Mouse (Mus musculus): ENCODE measurements at regions not wholly inside any gene's neighbourhood (a gene's known extent, or its start where the extent isn't known, plus 50 kb on each side); places are given as distances from the start of the nearest gene placed in this dataset.

DNA sequence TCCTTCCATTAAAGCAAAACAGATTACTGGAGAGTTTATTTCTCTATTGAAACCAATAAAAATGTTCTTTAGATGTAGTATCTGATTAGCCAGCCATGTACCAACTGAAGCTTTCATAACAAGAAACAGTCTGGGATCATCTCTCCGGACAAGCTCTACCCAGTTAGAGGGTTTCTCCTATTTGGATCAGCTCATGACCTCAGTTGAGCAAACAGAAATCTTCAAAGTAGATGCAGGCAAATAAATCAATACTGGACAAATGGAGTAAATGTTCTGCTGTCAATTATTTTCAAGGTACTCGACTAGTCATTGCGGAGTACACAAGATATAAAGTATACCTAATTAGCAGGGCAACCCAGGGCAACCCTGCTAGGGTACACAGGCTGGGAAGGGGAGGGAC is 67.4 kb downstream of the Avpr1a start:
- Histone ChIP-seq H3K27ac (replicated peaks) (no peak overlapping the region), H3K9ac (no peak overlapping the region), H3K4me1 (no peaks in the 10 kb centered on the region), H3K9me3 (replicated peaks) (no peaks in the 10 kb centered on the region), H3K27me3 (no peaks in the 10 kb centered on the region), H3K4me3 (replicated peaks) (no peak overlapping the region), H3K36me3 (no peaks in the 10 kb centered on the region), H3K4me2 (replicated peaks) (no peak overlapping the region)
- ATAC-seq (ENCODE audit: insufficient number of reproducible peaks, low FRiP score, low TSS enrichment, low read depth): no peak
- 74% methylated on average over 3 of the region's 3 CpGs for WGBS

- H3K4me1 ChIP-seq: no peaks in the 10 kb centered on the region
- no peak overlapping the region for H3K9ac ChIP-seq
- H3K27ac ChIP-seq (replicated peaks): no peak overlapping the region
- no peak overlapping the region for H3K4me2 ChIP-seq (replicated peaks)
- no peaks in the 10 kb centered on the region for H3K9me3 ChIP-seq (replicated peaks)
- 0 out of 2 replicates have a peak, but pooled peaks have one; percentile 54 for ATAC-seq (ENCODE audit: insufficient number of reproducible peaks, low FRiP score, low TSS enrichment, low read depth)
- no peaks in the 10 kb centered on the region for H3K27me3 ChIP-seq
- 81% methylated on average over 4 of the region's 4 CpGs for WGBS
- no peak overlapping the region for H3K4me3 ChIP-seq (replicated peaks)
- H3K36me3 ChIP-seq: no peaks in the 10 kb centered on the region
These were observed 71.0 kb downstream of the Avpr1a start for GRCm38 (mm10) chr10:122519274-122519790.

GRCm38 (mm10) chr10:122519981-122520380 is 71.7 kb downstream of the Avpr1a start:
- Histone ChIP-seq H3K9ac (no peak overlapping the region), H3K4me3 (replicated peaks) (no peak overlapping the region), H3K27ac (replicated peaks) (no peak overlapping the region), H3K27me3 (no peaks in the 10 kb centered on the region), H3K4me1 (no peaks in the 10 kb centered on the region), H3K36me3 (no peaks in the 10 kb centered on the region), H3K9me3 (replicated peaks) (no peaks in the 10 kb centered on the region), H3K4me2 (replicated peaks) (no peak overlapping the region)
- ATAC-seq (ENCODE audit: insufficient number of reproducible peaks, low FRiP score, low TSS enrichment, low read depth): no peak
- whole genome bisulfite sequencing: 84% methylated on average over 7 of the region's 7 CpGs

GRCm38 (mm10) chr10:122522631-122523030 is 74.3 kb downstream of the Avpr1a start:
- Histone ChIP-seq H3K27ac (replicated peaks) (no peak overlapping the region), H3K27me3 (no peaks in the 10 kb centered on the region), H3K36me3 (no peaks in the 10 kb centered on the region), H3K4me2 (replicated peaks) (no peak overlapping the region), H3K9ac (no peak overlapping the region), H3K4me3 (replicated peaks) (no peak overlapping the region), H3K9me3 (replicated peaks) (no peaks in the 10 kb centered on the region), H3K4me1 (no peaks in the 10 kb centered on the region)
- ATAC-seq (ENCODE audit: insufficient number of reproducible peaks, low FRiP score, low TSS enrichment, low read depth): no peak
- 61% methylated on average over 3 of the region's 3 CpGs for WGBS

DNA sequence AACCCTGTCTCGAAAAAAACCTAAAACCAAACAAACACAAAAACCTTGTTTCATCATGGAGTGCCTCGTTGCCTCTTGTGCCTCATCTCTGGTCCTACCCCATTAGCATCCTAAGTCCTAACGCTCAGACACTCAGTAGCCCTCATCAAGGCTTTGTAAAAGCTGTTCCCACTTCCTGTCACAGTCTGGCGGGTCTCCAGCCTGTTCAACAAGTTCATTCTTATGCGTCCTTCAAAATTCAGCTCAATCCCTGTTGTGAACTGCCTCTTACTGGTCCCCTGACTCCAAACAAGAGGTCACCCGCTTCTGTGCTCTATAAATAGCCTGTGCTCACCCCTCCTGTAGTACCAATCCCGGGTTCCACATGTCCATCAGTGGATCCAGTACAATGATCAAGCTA is 77.1 kb downstream of the Avpr1a start:
- 71% methylated on average over 7 of the region's 7 CpGs for WGBS
- no peak for ATAC-seq (ENCODE audit: insufficient number of reproducible peaks, low FRiP score, low TSS enrichment, low read depth)

GRCm38 (mm10) chr10:122525807-122526206 is 77.5 kb downstream of the Avpr1a start:
- H3K4me3 ChIP-seq (replicated peaks): no peak overlapping the region
- H3K4me2 ChIP-seq (replicated peaks): no peak overlapping the region
- no peak overlapping the region for H3K9ac ChIP-seq
- H3K27ac ChIP-seq (replicated peaks): no peak overlapping the region
- H3K27me3 ChIP-seq: no peaks in the 10 kb centered on the region
- no peaks in the 10 kb centered on the region for H3K9me3 ChIP-seq (replicated peaks)
- H3K36me3 ChIP-seq: no peaks in the 10 kb centered on the region
- no peak for ATAC-seq (ENCODE audit: insufficient number of reproducible peaks, low FRiP score, low TSS enrichment, low read depth)
- H3K4me1 ChIP-seq: no peaks in the 10 kb centered on the region
- 50% methylated on average over 6 of the region's 6 CpGs for WGBS

More for the DNA sequence above, 77.1 kb downstream of the Avpr1a start:
- Histone ChIP-seq H3K9me3 (replicated peaks) (no peaks in the 10 kb centered on the region), H3K9ac (no peak overlapping the region), H3K36me3 (no peaks in the 10 kb centered on the region), H3K27ac (replicated peaks) (no peak overlapping the region), H3K4me1 (no peaks in the 10 kb centered on the region), H3K4me3 (replicated peaks) (no peak overlapping the region), H3K4me2 (replicated peaks) (no peak overlapping the region), H3K27me3 (no peaks in the 10 kb centered on the region)

GRCm38 (mm10) chr10:122528222-122528621 is 79.9 kb downstream of the Avpr1a start:
- H3K4me1 ChIP-seq: no peaks in the 10 kb centered on the region
- no peak overlapping the region for H3K27ac ChIP-seq (replicated peaks)
- 82% methylated on average over 10 of the region's 10 CpGs for WGBS
- no peaks in the 10 kb centered on the region for H3K27me3 ChIP-seq
- no peak overlapping the region for H3K4me3 ChIP-seq (replicated peaks)
- H3K9me3 ChIP-seq (replicated peaks): no peaks in the 10 kb centered on the region
- H3K4me2 ChIP-seq (replicated peaks): no peak overlapping the region
- no peak overlapping the region for H3K9ac ChIP-seq
- no peaks in the 10 kb centered on the region for H3K36me3 ChIP-seq
- ATAC-seq (ENCODE audit: insufficient number of reproducible peaks, low FRiP score, low TSS enrichment, low read depth): no peak

DNA sequence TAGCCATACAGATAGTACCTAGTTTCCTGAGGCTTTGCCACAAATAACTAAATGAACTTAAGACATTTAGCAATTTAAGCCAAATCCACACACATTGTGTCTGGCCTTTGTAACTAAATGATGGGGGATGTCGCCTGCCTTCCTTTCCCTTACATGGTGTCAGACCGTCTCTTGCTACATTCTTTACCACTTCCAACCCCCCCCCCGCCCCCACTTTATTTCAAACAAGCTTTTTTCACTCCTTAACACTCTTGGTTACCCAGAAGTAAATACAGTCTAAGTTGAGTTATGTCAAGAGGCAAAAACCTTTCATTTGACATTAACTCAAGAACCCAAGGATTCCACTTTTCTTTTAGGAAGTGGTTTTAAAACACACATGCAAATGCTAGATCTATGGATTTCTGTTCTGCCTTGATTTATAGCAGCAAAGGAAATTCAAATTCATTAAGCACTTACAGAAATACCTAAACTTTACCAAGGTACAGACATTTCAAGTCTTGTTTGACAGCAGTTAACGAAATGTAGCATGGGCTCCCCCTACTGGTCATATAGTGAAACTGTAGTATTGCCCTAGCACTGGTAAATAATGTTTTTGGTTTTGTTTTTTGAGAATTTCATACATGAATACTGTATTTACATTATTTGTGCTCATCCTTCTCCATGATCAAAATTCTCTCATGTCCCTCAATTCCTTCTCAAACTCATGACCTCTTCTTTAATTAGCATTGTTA is 80.8 kb downstream of the Avpr1a start:
- no peaks in the 10 kb centered on the region for H3K27me3 ChIP-seq
- no peaks in the 10 kb centered on the region for H3K4me1 ChIP-seq
- H3K4me2 ChIP-seq (replicated peaks): no peak overlapping the region
- 36% methylated on average over 4 of the region's 4 CpGs for WGBS
- no peak overlapping the region for H3K27ac ChIP-seq (replicated peaks)
- no peak overlapping the region for H3K9ac ChIP-seq
- H3K4me3 ChIP-seq (replicated peaks): no peak overlapping the region
- ATAC-seq (ENCODE audit: insufficient number of reproducible peaks, low FRiP score, low TSS enrichment, low read depth): no peak
- no peaks in the 10 kb centered on the region for H3K9me3 ChIP-seq (replicated peaks)
- H3K36me3 ChIP-seq: no peaks in the 10 kb centered on the region

DNA sequence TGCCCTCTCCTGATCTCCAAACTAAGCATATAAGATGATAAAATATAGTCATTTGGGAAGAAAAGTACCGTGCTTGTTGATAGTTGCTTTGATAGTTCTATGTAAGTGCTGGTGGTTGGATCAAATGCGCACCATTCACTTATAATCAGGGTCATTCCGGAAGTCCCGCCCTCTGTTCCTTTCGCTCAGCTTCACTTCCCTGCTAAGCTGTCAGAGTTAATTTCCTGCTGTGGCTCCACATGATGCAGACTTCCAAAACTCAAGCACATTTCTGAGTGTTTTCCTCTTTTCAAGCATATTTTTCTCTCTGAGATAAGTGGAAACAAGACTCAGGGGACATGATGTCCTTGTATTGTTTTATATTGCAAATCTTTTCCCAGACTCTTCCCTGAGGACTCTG is 86.4 kb downstream of the Avpr1a start:
- Histone ChIP-seq H3K9ac (no peak overlapping the region), H3K4me3 (replicated peaks) (no peak overlapping the region), H3K9me3 (replicated peaks) (no peaks in the 10 kb centered on the region), H3K36me3 (no peaks in the 10 kb centered on the region), H3K4me2 (replicated peaks) (no peak overlapping the region), H3K27me3 (no peaks in the 10 kb centered on the region), H3K27ac (replicated peaks) (no peak overlapping the region), H3K4me1 (no peaks in the 10 kb centered on the region)
- ATAC-seq (ENCODE audit: insufficient number of reproducible peaks, low FRiP score, low TSS enrichment, low read depth): no peak
- 54% methylated on average over 5 of the region's 5 CpGs for WGBS

- Histone ChIP-seq H3K36me3 (no peaks in the 10 kb centered on the region), H3K27ac (replicated peaks) (peak overlapping the region; percentile 23; the same call in 1 of the 2 replicates), H3K9ac (no peak overlapping the region), H3K4me1 (no peaks in the 10 kb centered on the region), H3K4me3 (replicated peaks) (no peak overlapping the region), H3K27me3 (no peaks in the 10 kb centered on the region), H3K4me2 (replicated peaks) (no peak overlapping the region), H3K9me3 (replicated peaks) (no peaks in the 10 kb centered on the region)
- 70% methylated on average over 5 of the region's 5 CpGs for WGBS
- ATAC-seq (ENCODE audit: insufficient number of reproducible peaks, low FRiP score, low TSS enrichment, low read depth): no peak
These were observed 86.8 kb downstream of the Avpr1a start for GRCm38 (mm10) chr10:122535137-122535536.

GRCm38 (mm10) chr10:122539655-122540054 is 91.4 kb downstream of the Avpr1a start:
- Histone ChIP-seq H3K27ac (replicated peaks) (no peak overlapping the region), H3K9me3 (replicated peaks) (no peaks in the 10 kb centered on the region), H3K4me1 (no peaks in the 10 kb centered on the region), H3K4me2 (replicated peaks) (no peak overlapping the region), H3K9ac (no peak overlapping the region), H3K36me3 (no peaks in the 10 kb centered on the region), H3K4me3 (replicated peaks) (no peak overlapping the region), H3K27me3 (no peaks in the 10 kb centered on the region)
- 64% methylated on average over 7 of the region's 7 CpGs for WGBS
- ATAC-seq (ENCODE audit: insufficient number of reproducible peaks, low FRiP score, low TSS enrichment, low read depth): no peak

GRCm38 (mm10) chr10:122542573-122542972 is 94.3 kb downstream of the Avpr1a start:
- Histone ChIP-seq H3K4me1 (no peaks in the 10 kb centered on the region), H3K36me3 (no peaks in the 10 kb centered on the region), H3K9ac (no peak overlapping the region), H3K9me3 (replicated peaks) (no peaks in the 10 kb centered on the region), H3K4me3 (replicated peaks) (no peak overlapping the region), H3K27me3 (no peaks in the 10 kb centered on the region), H3K4me2 (replicated peaks) (no peak overlapping the region), H3K27ac (replicated peaks) (no peak overlapping the region)
- no peak; the same call in 1 of the 2 replicates for ATAC-seq (ENCODE audit: insufficient number of reproducible peaks, low FRiP score, low TSS enrichment, low read depth)
- WGBS: 70% methylated on average over 9 of the region's 9 CpGs

Measured in embryonic facial prominence, embryonic 15.5 days (tissue).